Mouse (Mus musculus): ENCODE results near the gene Lin54. TPM values are rescaled to one million over a fixed set of nuclear protein-coding genes. Genes with fewer than 3 reads are reported as not detected.
A peak's percentile ranks its signal among the peaks of the same experiment; 100 is the strongest.
"Not testable (repeated sequence)": the region's sequence is repeated elsewhere in the genome, so short reads cannot be mapped to it uniquely, and the experiment has no call there.

The Lin54 gene
- polyA plus RNA-seq, 2 experiments = 8.5 to 11.0 TPM

DNA sequence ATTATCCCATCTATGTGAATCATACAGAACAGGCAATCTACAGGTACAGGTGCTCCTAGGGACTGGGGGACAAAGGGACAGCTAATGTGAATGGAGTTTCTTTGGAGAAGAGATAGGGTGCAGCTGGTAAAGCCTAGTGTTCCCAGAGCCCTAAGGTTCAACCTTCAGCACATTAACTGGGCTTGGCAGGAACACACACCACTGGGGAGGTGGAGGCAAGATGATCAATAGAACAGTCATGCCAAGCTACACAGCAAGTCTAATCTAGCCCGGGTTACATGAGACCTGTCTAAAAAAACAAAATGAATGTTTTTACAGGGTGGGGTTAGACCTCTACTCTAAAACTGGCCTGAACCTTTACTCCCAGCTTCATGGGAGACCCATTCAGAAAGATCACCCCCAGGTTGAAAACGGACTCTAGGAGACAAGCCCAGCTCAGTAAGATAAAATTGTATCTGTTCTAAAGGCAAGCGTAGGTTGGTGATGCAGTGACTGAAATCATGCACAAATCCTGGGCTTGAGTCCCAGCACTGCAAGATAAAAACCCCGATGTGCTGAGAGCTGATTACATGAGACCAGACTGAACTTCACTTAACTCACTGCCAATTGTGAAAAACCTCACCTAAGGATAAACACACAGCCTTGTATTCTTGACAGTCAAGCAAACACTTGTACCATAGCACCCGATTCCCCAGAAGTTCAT lies 72.3 kb downstream of the Lin54 start:
- TF ChIP-seq EP300 (IDR thresholded peaks at IDR 0.05; ENCODE audit: low read depth) (no peak), CTCF (IDR thresholded peaks at IDR 0.05; ENCODE audit: low read depth) (no peak)
- Histone ChIP-seq H3K4me1 (replicated peaks; ENCODE audit: control insufficient read depth in 2 of 2, insufficient read depth in 2 of 2, low read length in 1 of 2) (peaks cover 16 to 44% of the 10 kb centered on the region in 2 experiments), H3K27ac (no peak overlapping the region), H3K9me3 (ENCODE audit: control insufficient read depth, low read length) (no peaks in the 10 kb centered on the region), H3K27me3 (ENCODE audit: control insufficient read depth, insufficient read depth, low read length) (no peaks in the 10 kb centered on the region), H3K4me2 (ENCODE audit: low read depth) (peak overlapping the region; percentile 95), H3K36me3 (replicated peaks; ENCODE audit: control insufficient read depth, insufficient read depth, low read depth) (peaks cover 25% of the 10 kb centered on the region), H3K4me3 (ENCODE audit: insufficient read depth in 1 of 2, low read depth in 2 of 2, low read length in 2 of 2) (peak overlapping the region; percentile 57 to 62), H3K9ac (replicated peaks) (peak overlapping the region; percentile 81)
- 4% methylated on average over 5 of the region's 5 CpGs for WGBS (ENCODE audit: insufficient replicate concordance)
- DNase-seq (ENCODE audit: low read depth in 3 of 3, low spot score in 3 of 3) = peak; percentile 28 to 45 (median 42)
- no peak for ATAC-seq (ENCODE audit: insufficient read depth)

DNA sequence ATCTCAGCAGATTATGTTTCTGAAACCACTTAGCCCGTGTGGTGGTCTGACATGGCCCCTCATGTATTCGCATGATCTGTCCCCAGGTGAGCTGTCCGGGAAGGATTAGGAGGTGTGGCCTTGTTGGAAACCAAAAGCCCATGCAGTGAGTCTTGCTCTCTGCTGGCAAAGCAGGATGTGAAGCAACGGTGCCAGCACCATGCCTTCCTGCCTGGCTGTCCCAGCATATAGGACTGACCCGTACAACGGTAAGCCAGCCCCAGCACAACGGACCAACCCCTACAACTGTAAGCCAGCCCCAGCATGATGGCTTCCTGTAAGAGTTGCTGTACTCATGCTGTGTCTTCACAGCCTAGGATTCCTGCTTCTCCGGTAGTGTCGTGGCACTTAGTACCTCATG lies 73.2 kb downstream of the Lin54 start:
- Histone ChIP-seq H3K27ac (no peak overlapping the region), H3K4me2 (ENCODE audit: low read depth) (peak overlapping the region; percentile 95), H3K9ac (replicated peaks) (no peak overlapping the region), H3K9me3 (ENCODE audit: control insufficient read depth, low read length) (no peaks in the 10 kb centered on the region), H3K36me3 (replicated peaks; ENCODE audit: control insufficient read depth, insufficient read depth, low read depth) (peaks cover 34% of the 10 kb centered on the region), H3K4me3 (ENCODE audit: insufficient read depth in 1 of 2, low read depth in 2 of 2, low read length in 2 of 2) (peak overlapping the region; percentile 42 to 62), H3K27me3 (ENCODE audit: control insufficient read depth, insufficient read depth, low read length) (no peaks in the 10 kb centered on the region), H3K4me1 (replicated peaks; ENCODE audit: control insufficient read depth in 2 of 2, insufficient read depth in 2 of 2, low read length in 1 of 2) (peaks cover 16 to 44% of the 10 kb centered on the region in 2 experiments)
- TF ChIP-seq EP300 (IDR thresholded peaks at IDR 0.05; ENCODE audit: low read depth) (no peak), CTCF (IDR thresholded peaks at IDR 0.05; ENCODE audit: low read depth) (no peak)
- 49% methylated on average over 9 of the region's 9 CpGs for WGBS (ENCODE audit: insufficient replicate concordance)
- DNase-seq (ENCODE audit: low read depth in 3 of 3, low spot score in 3 of 3) (no peak), ATAC-seq (ENCODE audit: insufficient read depth) (no peak)

DNA sequence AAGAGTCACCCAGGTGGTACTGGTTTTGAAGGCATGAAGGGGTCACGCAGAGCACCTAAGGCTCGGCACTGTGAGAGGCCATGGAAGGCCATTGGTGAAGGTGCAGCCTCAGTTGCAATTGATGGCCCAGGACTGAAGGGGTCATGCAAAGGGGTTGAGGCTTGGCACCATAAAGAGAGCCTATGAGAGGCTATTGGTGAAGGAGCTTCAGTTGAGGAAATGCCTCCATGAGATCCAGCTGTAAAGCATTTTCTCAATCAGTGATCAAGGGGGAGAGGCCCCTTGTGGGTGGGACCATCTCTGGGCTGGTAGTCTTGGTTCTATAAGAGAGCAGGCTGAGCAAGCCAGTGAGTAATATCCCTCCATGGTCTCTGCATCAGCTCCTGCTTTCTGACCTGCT lies 74.6 kb downstream of the Lin54 start:
- WGBS (ENCODE audit: insufficient replicate concordance) = 81% methylated on average over 2 of the region's 2 CpGs
- H3K27me3 ChIP-seq (ENCODE audit: control insufficient read depth, insufficient read depth, low read length); H3K27ac ChIP-seq; H3K4me2 ChIP-seq (ENCODE audit: low read depth); ATAC-seq (ENCODE audit: insufficient read depth); DNase-seq (ENCODE audit: low read depth in 3 of 3, low spot score in 3 of 3); H3K4me3 ChIP-seq (ENCODE audit: insufficient read depth in 1 of 2, low read depth in 2 of 2, low read length in 2 of 2); H3K9ac ChIP-seq (replicated peaks); H3K9me3 ChIP-seq (ENCODE audit: control insufficient read depth, low read length): not testable (repeated sequence)
- peaks cover 14 to 39% of the 10 kb centered on the region in 2 experiments for H3K4me1 ChIP-seq (replicated peaks; ENCODE audit: control insufficient read depth in 2 of 2, insufficient read depth in 2 of 2, low read length in 1 of 2)
- peaks cover 45% of the 10 kb centered on the region for H3K36me3 ChIP-seq (replicated peaks; ENCODE audit: control insufficient read depth, insufficient read depth, low read depth)

DNA sequence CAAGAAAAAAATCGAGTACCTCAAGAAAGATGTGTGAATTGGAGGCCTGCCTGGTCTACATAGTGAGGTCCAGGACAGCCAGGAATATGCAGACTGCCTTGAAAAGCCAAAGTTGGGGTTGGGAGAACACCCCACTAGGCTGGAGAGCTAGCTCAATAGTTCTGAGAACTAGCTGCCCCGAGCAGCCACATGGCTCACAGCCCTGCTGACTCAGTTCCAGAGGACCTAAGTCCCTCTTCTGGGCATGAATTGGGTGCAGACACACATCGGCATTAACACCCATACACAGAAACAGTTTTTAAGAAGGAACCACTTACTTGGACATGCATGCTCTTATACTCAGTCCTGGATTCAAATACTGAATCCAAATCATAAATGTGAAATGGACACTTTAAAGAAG lies 76.2 kb downstream of the Lin54 start:
- no peaks in the 10 kb centered on the region for H3K27me3 ChIP-seq (ENCODE audit: control insufficient read depth, insufficient read depth, low read length)
- H3K4me2 ChIP-seq (ENCODE audit: low read depth) = no peak overlapping the region
- no peak overlapping the region for H3K9ac ChIP-seq (replicated peaks)
- H3K9me3 ChIP-seq (ENCODE audit: control insufficient read depth, low read length) = no peaks in the 10 kb centered on the region
- peaks cover 5 to 29% of the 10 kb centered on the region in 2 experiments; a peak in 3 of 4 replicates for H3K4me1 ChIP-seq (replicated peaks; ENCODE audit: control insufficient read depth in 2 of 2, insufficient read depth in 2 of 2, low read length in 1 of 2)
- ATAC-seq (ENCODE audit: insufficient read depth) (no peak), DNase-seq (ENCODE audit: low read depth in 3 of 3, low spot score in 3 of 3) (no peak)
- TF ChIP-seq CTCF (IDR thresholded peaks at IDR 0.05; ENCODE audit: low read depth) = no peak
- no peak for TF ChIP-seq EP300 (IDR thresholded peaks at IDR 0.05; ENCODE audit: low read depth)
- no peak overlapping the region for H3K27ac ChIP-seq
- H3K36me3 ChIP-seq (replicated peaks; ENCODE audit: control insufficient read depth, insufficient read depth, low read depth) = peaks cover 55% of the 10 kb centered on the region
- 62% methylated on average over 3 of the region's 3 CpGs for WGBS (ENCODE audit: insufficient replicate concordance)
- no peak overlapping the region for H3K4me3 ChIP-seq (ENCODE audit: insufficient read depth in 1 of 2, low read depth in 2 of 2, low read length in 2 of 2)

DNA sequence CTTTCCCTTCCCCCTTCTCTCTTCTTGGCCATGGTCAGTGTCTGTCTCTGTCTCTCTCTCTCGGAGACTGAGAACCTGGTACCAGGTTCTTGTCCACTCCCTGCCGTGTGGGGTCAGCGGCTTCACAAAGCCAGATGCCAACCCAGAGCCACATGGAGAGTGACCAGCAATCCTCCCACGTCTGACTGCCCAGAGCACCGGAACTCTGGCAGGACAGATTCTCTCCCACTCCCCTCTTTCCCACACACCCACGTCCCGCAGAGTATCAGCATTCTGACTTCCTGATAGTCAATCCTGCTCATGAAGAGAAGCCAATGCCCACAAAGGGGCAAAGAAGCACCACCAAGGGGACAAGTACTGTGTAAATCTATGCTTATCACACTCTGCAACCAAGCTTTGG lies 76.8 kb downstream of the Lin54 start:
- Histone ChIP-seq H3K9ac (replicated peaks) (no peak overlapping the region), H3K4me1 (replicated peaks; ENCODE audit: control insufficient read depth in 2 of 2, insufficient read depth in 2 of 2, low read length in 1 of 2) (peaks cover 5 to 29% of the 10 kb centered on the region in 2 experiments; a peak in 3 of 4 replicates), H3K4me2 (ENCODE audit: low read depth) (no peak overlapping the region), H3K36me3 (replicated peaks; ENCODE audit: control insufficient read depth, insufficient read depth, low read depth) (peaks cover 58% of the 10 kb centered on the region), H3K27ac (no peak overlapping the region), H3K4me3 (ENCODE audit: insufficient read depth in 1 of 2, low read depth in 2 of 2, low read length in 2 of 2) (no peak overlapping the region), H3K27me3 (ENCODE audit: control insufficient read depth, insufficient read depth, low read length) (no peaks in the 10 kb centered on the region), H3K9me3 (ENCODE audit: control insufficient read depth, low read length) (no peaks in the 10 kb centered on the region)
- DNase-seq (ENCODE audit: low read depth in 3 of 3, low spot score in 3 of 3) (no peak), ATAC-seq (ENCODE audit: insufficient read depth) (no peak)
- WGBS (ENCODE audit: insufficient replicate concordance) = 63% methylated on average over 7 of the region's 7 CpGs
- no peak for TF ChIP-seq EP300 (IDR thresholded peaks at IDR 0.05; ENCODE audit: low read depth)
- no peak for TF ChIP-seq CTCF (IDR thresholded peaks at IDR 0.05; ENCODE audit: low read depth)
